ENCODE assay signal across 8 mouse cellular contexts in genomic region chr8:124231176-124231484, GRCm38 (mm10). TPM values are rescaled to one million over a fixed set of nuclear protein-coding genes. Genes with fewer than 3 reads are reported as not detected.
DNase-seq lines count a peak whose midpoint lies in the region; ATAC-seq lines count a peak whose summit lies in the region.

Galnt2 (plus strand) TSS chr8:124231391.

- 5% methylated on average over 53 of the region's 53 CpGs for WGBS in forebrain, embryonic 10.5 days
- WGBS in heart, embryonic 14.5 days = under 1% methylated on average over 45 of the region's 53 CpGs
- under 1% methylated on average over 46 of the region's 53 CpGs for WGBS in liver, embryonic 12.5 days (ENCODE audit: insufficient replicate concordance)
- 0% methylated on average over 35 of the region's 53 CpGs for WGBS in stomach, embryonic 14.5 days

- H3K9ac ChIP-seq in heart, embryonic 14.5 days (ENCODE audit: low read length) = peak within 1 kb of the TSS; percentile 90
- peak within 1 kb of the TSS; percentile 85 for H3K9ac ChIP-seq in liver, embryonic 12.5 days
- peak within 1 kb of the TSS; percentile 89 for H3K9ac ChIP-seq in stomach, embryonic 14.5 days (replicated peaks; ENCODE audit: low read depth, low read length)

- peak within 1 kb of the TSS; percentile 95 for H3K4me3 ChIP-seq in forebrain, embryonic 10.5 days
- peak within 1 kb of the TSS; percentile 71 to 92 for H3K4me3 ChIP-seq in heart, embryonic 14.5 days (ENCODE audit: control insufficient read depth in 1 of 2, insufficient read depth in 1 of 2, low read depth in 1 of 2, low read length in 2 of 2)
- H3K4me3 ChIP-seq in liver, embryonic 12.5 days = peak within 1 kb of the TSS; percentile 89
- peak within 1 kb of the TSS; percentile 94 for H3K4me3 ChIP-seq in stomach, embryonic 14.5 days (ENCODE audit: low read depth, low read length)

- no peaks in the 10 kb centered on the region for H3K9me3 ChIP-seq in forebrain, embryonic 10.5 days
- no peaks in the 10 kb centered on the region for H3K9me3 ChIP-seq in heart, embryonic 14.5 days (ENCODE audit: control insufficient read depth, low read length)
- no peaks in the 10 kb centered on the region for H3K9me3 ChIP-seq in liver, embryonic 12.5 days (replicated peaks)
- H3K9me3 ChIP-seq in stomach, embryonic 14.5 days (ENCODE audit: control insufficient read depth, low read depth, low read length) = no peaks in the 10 kb centered on the region

- peak within 1 kb of the TSS; percentile 93 for H3K27ac ChIP-seq in forebrain, embryonic 10.5 days
- peak within 1 kb of the TSS; percentile 84 to 92 for H3K27ac ChIP-seq in heart, embryonic 14.5 days (replicated peaks in 1 of 2; ENCODE audit: control insufficient read depth in 1 of 2, insufficient read depth in 1 of 2, low read depth in 2 of 2, low read length in 2 of 2)
- H3K27ac ChIP-seq in liver, embryonic 12.5 days = peak within 1 kb of the TSS; percentile 77
- H3K27ac ChIP-seq in stomach, embryonic 14.5 days (ENCODE audit: low read length) = peak within 1 kb of the TSS; percentile 75

- H3K4me2 ChIP-seq in heart, embryonic 14.5 days (ENCODE audit: low read length) = peak within 1 kb of the TSS; percentile 79
- peak within 1 kb of the TSS; percentile 97 for H3K4me2 ChIP-seq in liver, embryonic 12.5 days
- H3K4me2 ChIP-seq in stomach, embryonic 14.5 days (replicated peaks; ENCODE audit: low read depth, low read length) = peak within 1 kb of the TSS; percentile 95

- peaks cover 5% of the 10 kb centered on the region; the same call in 1 of the 2 replicates for H3K36me3 ChIP-seq in forebrain, embryonic 10.5 days (replicated peaks)
- H3K36me3 ChIP-seq in heart, embryonic 14.5 days (ENCODE audit: control insufficient read depth, insufficient read depth, low read length) = no peaks in the 10 kb centered on the region
- H3K36me3 ChIP-seq in liver, embryonic 12.5 days = no peaks in the 10 kb centered on the region
- no peaks in the 10 kb centered on the region for H3K36me3 ChIP-seq in stomach, embryonic 14.5 days (ENCODE audit: control insufficient read depth, insufficient read depth, low read length)

- peaks cover 28% of the 10 kb centered on the region for H3K27me3 ChIP-seq in forebrain, embryonic 10.5 days (ENCODE audit: poor library complexity, severe bottlenecking)
- no peaks in the 10 kb centered on the region for H3K27me3 ChIP-seq in heart, embryonic 14.5 days (ENCODE audit: control insufficient read depth, insufficient read depth, low read length)
- peaks cover 15% of the 10 kb centered on the region for H3K27me3 ChIP-seq in liver, embryonic 12.5 days (replicated peaks)
- H3K27me3 ChIP-seq in stomach, embryonic 14.5 days (ENCODE audit: control insufficient read depth, insufficient read depth, low read length) = no peaks in the 10 kb centered on the region

- ATAC-seq in heart, embryonic 14.5 days (ENCODE audit: insufficient number of reproducible peaks, insufficient read depth, low FRiP score, low read depth) = peak; percentile 79
- peak; percentile 87 for ATAC-seq in liver, embryonic 12.5 days
- peak; percentile 89 for ATAC-seq in stomach, embryonic 14.5 days (ENCODE audit: insufficient number of reproducible peaks, insufficient read depth, low FRiP score, low read depth)

- DNase-seq in CD4-positive, CD25-positive, alpha-beta regulatory T cell, adult 2 months (ENCODE audit: low read depth, low spot score) = peak; percentile 91
- peak; percentile 70 for DNase-seq in brain, embryonic 18.5 days (ENCODE audit: low read depth, low spot score)
- DNase-seq in forebrain, embryonic 10.5 days (ENCODE audit: extremely low spot score, low spot score) = peak; percentile 82
- DNase-seq in kidney, postnatal 14 days = peak; percentile 95
- peak; percentile 65 to 79 for DNase-seq in natural killer cell, adult 2 months (ENCODE audit: low spot score in 2 of 2)

- H3K4me1 ChIP-seq in forebrain, embryonic 10.5 days = peaks cover 45% of the 10 kb centered on the region
- peaks cover 17 to 35% of the 10 kb centered on the region in 2 experiments for H3K4me1 ChIP-seq in heart, embryonic 14.5 days (ENCODE audit: control insufficient read depth in 2 of 2, insufficient read depth in 2 of 2, low read length in 2 of 2)
- peaks cover 47% of the 10 kb centered on the region for H3K4me1 ChIP-seq in liver, embryonic 12.5 days
- H3K4me1 ChIP-seq in stomach, embryonic 14.5 days (ENCODE audit: control insufficient read depth, insufficient read depth, low read length) = peaks cover 15% of the 10 kb centered on the region; the same call in 1 of the 2 replicates

RNA-seq across cellular contexts. Expression of gene Galnt2, which starts in this region (rescaled TPM):
- 40.7 and 40.9 TPM in 2 replicates for polyA plus RNA-seq in forebrain, embryonic 10.5 days (2016; fragmentation: Nextera tagmentation; extraction: Ambion mirVana)
- polyA plus RNA-seq in heart, embryonic 14.5 days (2014; fragmentation: Nextera tagmentation; extraction: Ambion mirVana) = 58.5 and 60.5 TPM in 2 replicates
- polyA plus RNA-seq in liver, embryonic 12.5 days (2016; fragmentation: Nextera tagmentation; extraction: Ambion mirVana) = 36.6 and 37.5 TPM in 2 replicates
- 57.6 and 74.3 TPM in 2 replicates for polyA plus RNA-seq in stomach, embryonic 14.5 days (2014; fragmentation: Nextera tagmentation; extraction: Ambion mirVana)

Comparison
In these comparisons a context has a peak if more than half of its experiments do, and no peak if none do; other contexts are left out.
1. Peak in every context shown above with its lines: DNase-seq, ATAC-seq, H3K4me3 ChIP-seq and H3K27ac ChIP-seq.